ENCODE assay signal across 17 mouse cellular contexts in the genomic region with DNA sequence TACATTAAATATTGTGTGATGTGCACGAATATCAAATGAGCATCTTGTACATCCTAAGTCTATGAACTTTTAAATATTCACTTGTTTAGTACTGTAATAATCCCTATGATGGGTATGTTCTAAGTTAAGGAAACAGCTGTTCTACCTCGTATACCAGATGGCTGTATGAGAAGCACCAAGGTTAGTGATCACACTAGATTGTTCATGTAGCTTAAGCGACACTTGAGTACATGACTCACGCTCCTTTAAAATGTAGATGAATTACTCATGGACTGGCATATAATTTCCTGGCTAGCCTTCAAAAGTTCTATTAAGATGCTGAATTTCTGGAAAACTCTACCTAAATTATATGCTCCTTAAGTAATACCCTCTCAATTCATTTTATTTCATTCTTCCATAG.
DNase-seq lines count a peak whose midpoint lies in the region; TF ChIP-seq lines count a peak whose summit lies in the region.
"Had no signal": no experiment of that assay in that cellular context is flagged by ENCODE, and none has a peak within 500 bp of the region (broad histone marks: within the 10 kb centered on the region; RNA-seq: fewer than 3 reads in every experiment).

No protein-coding gene starts in this region.

- H3K79me2 ChIP-seq in heart, adult 2 months (replicated peaks; ENCODE audit: control insufficient read depth, insufficient read depth, low read length) = no peaks in the 10 kb centered on the region

- WGBS in heart, adult 2 months = 72% methylated on average over 4 of the region's 4 CpGs

- H3K9ac ChIP-seq in heart, adult 2 months (ENCODE audit: low read depth, low read length) = no peak overlapping the region
- H3K9ac ChIP-seq: forebrain, embryonic 13.5 days; hindbrain, embryonic 12.5 days; hindbrain, embryonic 15.5 days had no signal

- no peak overlapping the region for H3K27ac ChIP-seq in left cerebral cortex, adult 2 months
- no peak overlapping the region for H3K27ac ChIP-seq in heart, adult 2 months
- H3K27ac ChIP-seq: forebrain, embryonic 10.5 days; forebrain, embryonic 13.5 days; hindbrain, embryonic 12.5 days; hindbrain, embryonic 15.5 days had no signal

- no peaks in the 10 kb centered on the region for H3K27me3 ChIP-seq in heart, adult 2 months (ENCODE audit: control insufficient read depth, insufficient read depth, low read length)
- H3K27me3 ChIP-seq: forebrain, embryonic 13.5 days; hindbrain, embryonic 12.5 days; hindbrain, embryonic 15.5 days had no signal

- H3K4me3 ChIP-seq in left cerebral cortex, adult 2 months = no peak overlapping the region
- no peak overlapping the region for H3K4me3 ChIP-seq in heart, adult 2 months
- H3K4me3 ChIP-seq: forebrain, embryonic 10.5 days; forebrain, embryonic 13.5 days; hindbrain, embryonic 12.5 days; hindbrain, embryonic 15.5 days had no signal

- H3K4me1 ChIP-seq in heart, adult 2 months (ENCODE audit: control insufficient read depth, insufficient read depth, low read length) = no peaks in the 10 kb centered on the region
- H3K4me1 ChIP-seq: forebrain, embryonic 10.5 days; forebrain, embryonic 13.5 days; hindbrain, embryonic 12.5 days; hindbrain, embryonic 15.5 days had no signal

- no peaks in the 10 kb centered on the region for H3K36me3 ChIP-seq in heart, adult 2 months (ENCODE audit: control insufficient read depth, insufficient read depth, low read length)
- H3K36me3 ChIP-seq: forebrain, embryonic 10.5 days; hindbrain, embryonic 12.5 days; hindbrain, embryonic 15.5 days had no signal

- intact Hi-C loops in left cerebral cortex, postnatal 14 days (cut with DNase I) = no loop called here
- intact Hi-C loops in left cerebral cortex, adult 2 months (cut with DNase I) = no loop called here
- intact Hi-C loops in heart, adult 2 months (cut with DNase I) = no loop called here

- TF ChIP-seq CTCF in left cerebral cortex, adult 2 months (IDR thresholded peaks at IDR 0.05) = no peak
- TF ChIP-seq CTCF in heart, adult 2 months (IDR thresholded peaks at IDR 0.05) = no peak

- no peak for TF ChIP-seq POLR2A in heart, adult 2 months (IDR thresholded peaks at IDR 0.05; ENCODE audit: insufficient read depth, low read depth, low read length)

- peak; percentile 8 to 49 for DNase-seq in frontal cortex, adult 2 months (ENCODE audit: extremely low spot score in 1 of 2, low spot score in 1 of 2)
- no peak for DNase-seq in frontal cortex, postnatal 10 days (ENCODE audit: low spot score in 2 of 2)
- peak; percentile 1 to 4 for DNase-seq in left cerebral cortex, postnatal 14 days (ENCODE audit: low spot score in 2 of 2)
- DNase-seq in left cerebral cortex, adult 2 months (ENCODE audit: extremely low spot score in 1 of 2, low spot score in 2 of 2) = no peak
- DNase-seq in brain, adult 2 months (ENCODE audit: low read depth, low spot score) = peak; percentile 57
- no peak for DNase-seq in heart, adult 2 months
- DNase-seq: adrenal gland, adult 2 months; adrenal gland, postnatal 14 days; cerebellum, adult 11-12 months; cerebellum, adult 8-10 months; cerebellum, postnatal 14 days; gastrocnemius, postnatal 10 days; gastrocnemius, postnatal 36 days had no signal

- no peak for TF ChIP-seq EP300 in heart, adult 2 months (IDR thresholded peaks at IDR 0.05; ENCODE audit: insufficient read depth, low read depth, low read length)

Comparison
In these comparisons a context has a peak if more than half of its experiments do, and no peak if none do; other contexts are left out.
1. DNase-seq: peak in frontal cortex, adult 2 months (2 of 2), left cerebral cortex, postnatal 14 days (2 of 2) and brain, adult 2 months (single experiment); none in frontal cortex, postnatal 10 days (0 of 2), left cerebral cortex, adult 2 months (0 of 2) and heart, adult 2 months (0 of 2).